Mouse (Mus musculus) lung, adult 2 months (tissue): ENCODE measurements around the gene Vwc2l.

Experiments used
- CTCF ChIP-seq: fragments of 200-500 bp; IDR thresholded peaks from 2 replicates; pipeline ENCODE4 v1.5.1; 2011; ENCODE audit warnings: mild to moderate bottlenecking, low read length, control low read depth; ENCODE audit not compliant: insufficient read depth
- POLR2A ChIP-seq: fragments of 200-500 bp; IDR thresholded peaks from 2 replicates; pipeline ENCODE4 v1.6.1; 2011; ENCODE audit warnings: low read depth, mild to moderate bottlenecking, control low read depth, low read length, borderline replicate concordance; ENCODE audit errors: extremely low read depth

DNA sequence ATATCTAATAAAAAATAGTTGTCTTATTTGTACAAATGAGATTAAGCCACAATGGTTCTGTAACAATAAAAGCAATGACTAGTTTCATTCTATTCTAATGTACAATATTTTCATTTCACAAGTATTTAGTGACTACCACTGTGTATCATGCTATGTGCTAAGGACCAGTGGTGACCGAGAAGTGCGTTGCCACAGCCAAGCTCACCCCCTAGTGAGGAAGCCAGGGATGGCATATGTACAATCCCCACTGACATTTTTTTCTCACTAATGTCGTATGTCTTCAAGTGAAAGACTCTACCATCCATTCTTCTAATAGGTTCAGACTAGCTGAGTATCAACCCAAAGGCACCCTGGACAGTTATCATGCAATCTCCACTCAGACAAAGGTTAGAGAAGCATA, 107.7 kb downstream of the Vwc2l start:
- no peak for TF ChIP-seq CTCF
- no peak for TF ChIP-seq POLR2A
